25 mouse cellular contexts compared by ENCODE assay signal in genomic region chr1:175317264-175317663, GRCm38 (mm10).
A peak's percentile ranks its signal among the peaks of the same experiment; 100 is the strongest.
DNase-seq lines count a peak whose midpoint lies in the region; ATAC-seq and TF ChIP-seq lines count a peak whose summit lies in the region.
"Had no signal": no experiment of that assay in that cellular context is flagged by ENCODE, and none has a peak within 500 bp of the region (broad histone marks: within the 10 kb centered on the region; RNA-seq: fewer than 3 reads in every experiment).

No protein-coding gene starts in this region.

- TF ChIP-seq CTCF in forebrain, postnatal 0 days (IDR thresholded peaks at IDR 0.05; ENCODE audit: low read depth), result no peak
- TF ChIP-seq CTCF in intestine, postnatal 0 days (IDR thresholded peaks at IDR 0.05; ENCODE audit: low read depth), result no peak

- H3K27me3 ChIP-seq in kidney, embryonic 15.5 days, result no peaks in the 10 kb centered on the region
- H3K27me3 ChIP-seq in forebrain, postnatal 0 days (ENCODE audit: insufficient read depth, low read length), result no peaks in the 10 kb centered on the region
- H3K27me3 ChIP-seq in intestine, postnatal 0 days (replicated peaks; ENCODE audit: control insufficient read depth, insufficient read depth, low read length), result no peaks in the 10 kb centered on the region
- H3K27me3 ChIP-seq: embryonic facial prominence, embryonic 12.5 days; embryonic facial prominence, embryonic 15.5 days; heart, embryonic 13.5 days had no signal

- H3K9ac ChIP-seq in kidney, embryonic 15.5 days, result no peak overlapping the region
- H3K9ac ChIP-seq in forebrain, postnatal 0 days, result no peak overlapping the region
- H3K9ac ChIP-seq in intestine, postnatal 0 days (ENCODE audit: low read depth, low read length), result no peak overlapping the region
- H3K9ac ChIP-seq: embryonic facial prominence, embryonic 12.5 days; embryonic facial prominence, embryonic 15.5 days; heart, embryonic 13.5 days; hindbrain, embryonic 14.5 days had no signal

- 7% methylated on average over 1 of the region's 1 CpGs for WGBS in kidney, embryonic 15.5 days
- 46% methylated on average over 1 of the region's 1 CpGs for WGBS in forebrain, postnatal 0 days
- WGBS in intestine, postnatal 0 days, result 33% methylated on average over 1 of the region's 1 CpGs

- H3K4me1 ChIP-seq in kidney, embryonic 15.5 days, result peaks cover 3% of the 10 kb centered on the region; the same call in 1 of the 2 replicates
- H3K4me1 ChIP-seq in forebrain, postnatal 0 days (ENCODE audit: insufficient read depth), result no peaks in the 10 kb centered on the region
- no peaks in the 10 kb centered on the region for H3K4me1 ChIP-seq in intestine, postnatal 0 days (replicated peaks; ENCODE audit: control insufficient read depth, insufficient read depth, low read length)
- H3K4me1 ChIP-seq: embryonic facial prominence, embryonic 12.5 days; embryonic facial prominence, embryonic 15.5 days; heart, embryonic 10.5 days; heart, embryonic 13.5 days had no signal

- no peak overlapping the region for H3K4me2 ChIP-seq in kidney, embryonic 15.5 days
- H3K4me2 ChIP-seq in forebrain, postnatal 0 days (ENCODE audit: low read depth), result no peak overlapping the region
- no peak overlapping the region for H3K4me2 ChIP-seq in intestine, postnatal 0 days (replicated peaks; ENCODE audit: low read depth)
- H3K4me2 ChIP-seq: embryonic facial prominence, embryonic 12.5 days; embryonic facial prominence, embryonic 15.5 days; heart, embryonic 13.5 days; hindbrain, embryonic 14.5 days had no signal

- no peaks in the 10 kb centered on the region for H3K36me3 ChIP-seq in kidney, embryonic 15.5 days
- no peaks in the 10 kb centered on the region for H3K36me3 ChIP-seq in forebrain, postnatal 0 days (ENCODE audit: insufficient read depth)
- no peaks in the 10 kb centered on the region for H3K36me3 ChIP-seq in intestine, postnatal 0 days (ENCODE audit: control insufficient read depth, insufficient read depth)
- H3K36me3 ChIP-seq: embryonic facial prominence, embryonic 12.5 days; embryonic facial prominence, embryonic 15.5 days; heart, embryonic 10.5 days; heart, embryonic 13.5 days had no signal

- H3K9me3 ChIP-seq in kidney, embryonic 15.5 days (replicated peaks), result no peaks in the 10 kb centered on the region
- H3K9me3 ChIP-seq in forebrain, postnatal 0 days (ENCODE audit: low read length), result no peaks in the 10 kb centered on the region
- H3K9me3 ChIP-seq in intestine, postnatal 0 days (ENCODE audit: control insufficient read depth), result no peaks in the 10 kb centered on the region
- H3K9me3 ChIP-seq: embryonic facial prominence, embryonic 12.5 days; embryonic facial prominence, embryonic 15.5 days; heart, embryonic 10.5 days; heart, embryonic 13.5 days had no signal

- no peak overlapping the region for H3K27ac ChIP-seq in kidney, embryonic 15.5 days
- no peak overlapping the region for H3K27ac ChIP-seq in forebrain, postnatal 0 days (ENCODE audit: low read depth, low read length)
- no peak overlapping the region for H3K27ac ChIP-seq in intestine, postnatal 0 days (ENCODE audit: low read depth, low read length)
- H3K27ac ChIP-seq: embryonic facial prominence, embryonic 12.5 days; embryonic facial prominence, embryonic 15.5 days; heart, adult 2 months; heart, embryonic 10.5 days; heart, embryonic 13.5 days; hindbrain, embryonic 14.5 days; hindbrain, postnatal 0 days had no signal

- no peak for DNase-seq in kidney, adult 18-20 months
- peak; percentile 29 for DNase-seq in embryo, embryonic 10.5 days (ENCODE audit: low spot score)
- DNase-seq in embryo, embryonic 9.5 days (ENCODE audit: extremely low spot score), result peak; percentile 4
- no peak for DNase-seq in forebrain, postnatal 0 days
- DNase-seq: adrenal gland, adult 2 months; adrenal gland, postnatal 14 days; cerebellum, adult 11 months; cerebellum, adult 2 months; cerebellum, adult 9-11 months; cerebellum, postnatal 25 days; gastrocnemius, postnatal 25 days; heart, adult 2 months; heart, postnatal 14 days; heart, postnatal 4 days had no signal

- no peak overlapping the region for H3K4me3 ChIP-seq in kidney, embryonic 15.5 days (replicated peaks)
- H3K4me3 ChIP-seq in forebrain, postnatal 0 days (ENCODE audit: low read depth, low read length), result no peak overlapping the region
- H3K4me3 ChIP-seq in intestine, postnatal 0 days (ENCODE audit: low read depth, low read length), result no peak overlapping the region
- H3K4me3 ChIP-seq: embryonic facial prominence, embryonic 12.5 days; embryonic facial prominence, embryonic 15.5 days; heart, adult 2 months; heart, embryonic 10.5 days; heart, embryonic 13.5 days had no signal

- ATAC-seq in kidney, embryonic 15.5 days (replicated peaks; ENCODE audit: low FRiP score), result peak; percentile 84
- ATAC-seq in forebrain, postnatal 0 days, result no peak
- ATAC-seq in intestine, postnatal 0 days, result no peak
- ATAC-seq: CD4-positive, CD25-positive, alpha-beta regulatory T cell, adult 4 months; forebrain, embryonic 14.5 days; hindbrain, postnatal 0 days; inflammation-experienced regulatory T-cells, adult 6 months had no signal

Comparison
In these comparisons a context has a peak if more than half of its experiments do, and no peak if none do; other contexts are left out.
1. DNase-seq: peak in embryo, embryonic 10.5 days (single experiment) and embryo, embryonic 9.5 days (single experiment); none in kidney, adult 18-20 months (single experiment) and forebrain, postnatal 0 days (single experiment).